Mouse (Mus musculus) heart, adult 2 months (tissue): Measurements from ENCODE around the gene 4833439L19Rik. TPM values are rescaled to one million over a fixed set of nuclear protein-coding genes. Genes with fewer than 3 reads are reported as not detected.

Experiments
- DNase-seq, 2 experiments: peaks; one replicate each; pipeline ENCODE4 v3.0.0; 2021
- H3K27ac ChIP-seq: fragments of 200-600 bp; 2 replicates; pipeline ENCODE4 v1.8.1; 2022
- H3K27me3 ChIP-seq: fragments of 200-500 bp; 2 replicates; pipeline ENCODE4 v1.6.1; 2012; ENCODE audit warnings: mild to moderate bottlenecking, low read length, inconsistent platforms, mixed read lengths; ENCODE audit not compliant: control insufficient read depth, insufficient read depth
- H3K36me3 ChIP-seq: fragments of 200-500 bp; 2 replicates; pipeline ENCODE4 v1.6.1; 2012; ENCODE audit warnings: low read length, inconsistent platforms; ENCODE audit not compliant: control insufficient read depth, insufficient read depth
- H3K4me1 ChIP-seq: fragments of 200-500 bp; 2 replicates; pipeline ENCODE4 v1.6.1; 2011; ENCODE audit warnings: low read length; ENCODE audit not compliant: control insufficient read depth, insufficient read depth
- H3K4me3 ChIP-seq: fragments of 200-600 bp; 2 replicates; pipeline ENCODE4 v1.8.1; 2022
- H3K79me2 ChIP-seq: fragments of 200-500 bp; replicated peaks from 2 replicates; pipeline ENCODE4 v1.6.1; 2012; ENCODE audit warnings: mild to moderate bottlenecking, inconsistent platforms, low read length, moderate library complexity, mixed read lengths; ENCODE audit not compliant: control insufficient read depth, insufficient read depth
- H3K9ac ChIP-seq: fragments of 200-500 bp; 2 replicates; pipeline ENCODE4 v1.6.1; 2012; ENCODE audit warnings: low read depth, mild to moderate bottlenecking, control low read depth, inconsistent platforms, low read length, mixed read lengths
- CTCF ChIP-seq: fragments of 200-600 bp; IDR thresholded peaks from 2 replicates; pipeline ENCODE4 v1.8.1; 2022; ENCODE audit warnings: antibody characterized with exemption, mild to moderate bottlenecking, moderate library complexity
- EP300 ChIP-seq: fragments of 200-500 bp; IDR thresholded peaks from 2 replicates; pipeline ENCODE4 v1.6.1; 2011; ENCODE audit warnings: low read depth, low read length, control low read depth; ENCODE audit not compliant: insufficient read depth
- POLR2A ChIP-seq: fragments of 200-500 bp; IDR thresholded peaks from 2 replicates; pipeline ENCODE4 v1.6.1; 2011; ENCODE audit warnings: mild to moderate bottlenecking, low read depth, low read length, control low read depth; ENCODE audit not compliant: insufficient read depth
- WGBS: fragments of 180-500 bp; shearing (Covaris S2); methylation state at CpG from one replicate; pipeline ENCODE4 v1.1.7; 2018; 5-methylcytosine and 5-hydroxymethylcytosine counted together
- intact Hi-C: fragments of 180-260 bp; cut with DNase I; formaldehyde crosslinking; loops from one replicate; pipeline ENCODE4 v1.15.1; 2025
- polyA plus RNA-seq: library from polyadenylated mRNA; depleted of rRNA; stranded (reverse); fragments of >200 nt; gene quantifications from 2 replicates; pipeline ENCODE4 v1.2.3, GENCODE M21; 2012
- total RNA-seq, 2 experiments: library from RNA; stranded (reverse); gene quantifications; 2 replicates each; pipeline ENCODE4 v1.2.3; 2021

The 4833439L19Rik gene
- total and polyA plus RNA-seq, 3 experiments, result 84.8 to 114 (median 93.1) TPM

DNA sequence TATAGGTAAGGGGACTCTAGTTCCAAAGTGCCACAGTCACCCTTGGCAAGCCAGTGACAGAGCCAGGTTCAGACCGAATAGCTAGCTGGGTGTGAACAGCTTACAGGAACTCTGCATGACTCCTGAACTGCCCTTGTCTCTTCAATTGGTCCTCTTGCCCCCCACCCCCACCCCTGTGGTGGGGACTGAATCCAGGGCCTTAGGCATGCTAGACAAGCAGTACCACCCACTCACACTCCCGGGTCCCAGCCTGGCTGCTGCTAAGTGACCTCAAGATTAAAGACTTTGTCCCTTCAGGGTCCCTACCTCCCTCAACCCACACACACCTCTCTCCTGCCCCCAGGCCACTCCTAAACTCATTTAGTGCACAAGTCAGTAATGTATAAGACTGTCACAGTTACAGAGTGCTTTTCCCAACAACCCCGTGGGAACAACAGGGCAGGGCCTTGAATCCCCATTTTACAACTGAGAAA, 37.4 kb upstream of the 4833439L19Rik start:
- no peak overlapping the region for H3K4me3 ChIP-seq
- intact Hi-C loops, result no loop called here
- TF ChIP-seq POLR2A (no peak), CTCF (no peak), EP300 (no peak)
- H3K79me2 ChIP-seq, result peaks cover 2% of the 10 kb centered on the region; the same call in 1 of the 2 replicates
- H3K27me3 ChIP-seq, result no peaks in the 10 kb centered on the region
- H3K36me3 ChIP-seq, result peaks cover 6% of the 10 kb centered on the region
- no peak overlapping the region for H3K9ac ChIP-seq
- H3K27ac ChIP-seq, result no peak overlapping the region
- DNase-seq, result no peak
- peaks cover 12% of the 10 kb centered on the region for H3K4me1 ChIP-seq
- WGBS, result 74% methylated on average over 3 of the region's 3 CpGs

DNA sequence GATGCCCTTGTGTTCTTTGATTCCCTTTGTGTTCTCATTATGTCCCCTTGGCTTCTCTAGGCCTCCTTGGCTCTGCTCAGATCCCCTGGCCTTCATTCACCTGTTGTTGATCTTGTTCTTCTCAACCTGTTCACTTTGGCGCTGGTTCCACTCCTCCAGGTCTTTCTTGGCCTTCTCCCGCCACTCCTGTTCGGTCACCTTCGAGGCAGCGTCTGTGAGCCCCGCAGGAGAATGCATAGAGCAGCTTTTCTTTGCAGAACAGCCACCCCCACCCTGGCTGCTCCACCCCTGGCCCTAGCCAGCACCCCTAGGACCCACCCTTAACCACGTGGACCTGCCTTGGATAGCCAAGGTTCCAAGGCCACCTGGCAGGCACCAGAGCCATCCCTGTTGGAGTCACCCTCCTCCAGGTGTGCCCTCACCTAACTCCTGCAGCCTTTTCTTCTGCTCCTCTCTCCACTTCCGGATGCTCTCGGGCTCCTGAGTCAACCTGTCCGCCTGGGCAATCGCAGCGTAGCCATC, 33.4 kb upstream of the 4833439L19Rik start:
- WGBS, result 89% methylated on average over 12 of the region's 12 CpGs
- no peak overlapping the region for H3K4me3 ChIP-seq
- DNase-seq, result no peak
- TF ChIP-seq EP300, result no peak
- TF ChIP-seq CTCF, result no peak
- TF ChIP-seq POLR2A, result no peak
- no peaks in the 10 kb centered on the region for H3K27me3 ChIP-seq
- intact Hi-C loops, result no loop called here
- peaks cover 2% of the 10 kb centered on the region; the same call in 1 of the 2 replicates for H3K79me2 ChIP-seq
- peaks cover 8% of the 10 kb centered on the region for H3K4me1 ChIP-seq
- H3K9ac ChIP-seq, result no peak overlapping the region
- H3K36me3 ChIP-seq, result no peaks in the 10 kb centered on the region
- no peak overlapping the region for H3K27ac ChIP-seq

DNA sequence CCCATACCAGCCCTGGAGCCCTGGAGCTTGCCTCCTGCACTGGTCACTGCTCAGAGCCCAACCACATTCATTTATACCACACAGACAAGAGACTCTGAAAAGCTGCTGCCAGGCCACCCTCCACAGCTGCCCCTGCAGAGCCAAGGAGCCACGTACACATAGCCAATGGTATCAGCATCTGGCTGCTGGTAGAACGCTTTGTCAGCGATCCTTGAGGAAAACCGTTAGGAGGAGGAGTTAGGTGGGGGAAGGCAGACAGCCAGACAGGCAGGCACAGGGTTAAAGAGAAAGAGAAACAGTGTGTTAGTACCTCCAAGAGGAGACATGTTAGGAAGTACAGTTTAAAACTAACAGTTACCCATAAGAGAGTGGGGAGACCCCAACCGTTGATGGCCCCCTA, 31.6 kb upstream of the 4833439L19Rik start:
- Histone ChIP-seq H3K79me2 (no peaks in the 10 kb centered on the region; the same call in 1 of the 2 replicates), H3K27ac (no peak overlapping the region), H3K9ac (no peak overlapping the region), H3K4me3 (no peak overlapping the region), H3K27me3 (no peaks in the 10 kb centered on the region), H3K36me3 (no peaks in the 10 kb centered on the region), H3K4me1 (peaks cover 6% of the 10 kb centered on the region)
- no peak for TF ChIP-seq CTCF
- no peak for TF ChIP-seq POLR2A
- no peak for TF ChIP-seq EP300
- intact Hi-C loops, result no loop called here
- DNase-seq, result no peak
- 53% methylated on average over 5 of the region's 5 CpGs for WGBS

DNA sequence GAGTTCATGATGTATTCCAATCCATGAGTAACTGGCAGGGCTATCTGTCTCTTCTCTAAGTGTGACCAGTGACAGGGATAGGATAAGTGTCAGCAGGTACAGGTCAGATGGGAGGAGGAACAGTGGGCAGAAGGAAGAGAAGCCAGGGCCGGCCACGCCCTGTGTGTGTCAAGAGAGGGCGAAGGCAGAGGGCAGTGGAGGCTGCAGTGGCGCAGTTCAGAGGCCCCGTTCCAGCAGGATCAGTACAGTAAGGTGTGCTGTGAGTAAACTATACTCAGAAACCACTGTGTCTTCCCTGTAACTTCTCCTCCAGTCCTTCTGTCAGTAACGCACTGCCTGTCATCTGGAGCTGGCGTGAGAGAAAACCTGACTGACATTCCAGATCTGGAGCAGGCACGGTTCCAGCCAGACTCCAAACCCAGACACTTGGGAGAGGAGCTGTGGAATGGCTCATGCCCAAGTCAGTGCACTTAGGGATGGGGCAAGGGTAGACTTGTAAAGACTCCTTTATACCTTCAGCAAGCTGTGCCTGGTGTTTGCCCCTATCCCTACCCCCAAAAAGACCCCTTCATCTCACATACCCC, 31.0 kb upstream of the 4833439L19Rik start:
- WGBS, result 48% methylated on average over 8 of the region's 8 CpGs
- Histone ChIP-seq H3K4me1 (peaks cover 7% of the 10 kb centered on the region), H3K27ac (no peak overlapping the region), H3K79me2 (no peaks in the 10 kb centered on the region; the same call in 1 of the 2 replicates), H3K9ac (no peak overlapping the region), H3K4me3 (no peak overlapping the region), H3K36me3 (no peaks in the 10 kb centered on the region), H3K27me3 (no peaks in the 10 kb centered on the region)
- intact Hi-C loops, result no loop called here
- no peak for TF ChIP-seq CTCF
- no peak for TF ChIP-seq POLR2A
- TF ChIP-seq EP300, result no peak
- DNase-seq, result peak in 1 of 2 experiments; percentile 52

DNA sequence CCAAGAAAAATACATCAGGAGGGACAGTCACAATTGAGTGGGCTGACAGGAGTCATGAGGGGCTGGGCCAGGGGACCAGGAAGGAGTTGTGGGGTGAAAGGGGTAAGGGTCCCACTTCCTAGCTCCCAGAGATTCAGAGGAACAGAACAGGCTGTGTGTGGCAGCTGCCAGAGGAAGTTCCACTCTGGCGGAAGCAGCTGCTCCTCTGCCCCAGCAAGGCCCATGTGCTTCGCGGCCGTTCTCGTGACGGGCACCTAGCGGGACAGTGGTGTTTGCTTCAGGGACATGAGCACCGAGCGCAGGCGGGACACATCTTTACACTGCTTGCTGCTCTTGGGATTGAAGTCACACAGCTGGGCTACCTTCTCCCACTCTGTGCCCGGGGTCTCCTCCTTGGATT, 28.4 kb upstream of the 4833439L19Rik start:
- Histone ChIP-seq H3K27me3 (no peaks in the 10 kb centered on the region), H3K79me2 (peaks cover 1% of the 10 kb centered on the region; the same call in 1 of the 2 replicates), H3K9ac (no peak overlapping the region), H3K4me1 (peaks cover 8% of the 10 kb centered on the region), H3K36me3 (no peaks in the 10 kb centered on the region), H3K27ac (no peak overlapping the region), H3K4me3 (no peak overlapping the region)
- no peak for TF ChIP-seq POLR2A
- no peak for TF ChIP-seq EP300
- TF ChIP-seq CTCF, result no peak
- 83% methylated on average over 11 of the region's 11 CpGs for WGBS
- DNase-seq, result peak in 1 of 2 experiments; percentile 26
- intact Hi-C loops, result no loop called here

DNA sequence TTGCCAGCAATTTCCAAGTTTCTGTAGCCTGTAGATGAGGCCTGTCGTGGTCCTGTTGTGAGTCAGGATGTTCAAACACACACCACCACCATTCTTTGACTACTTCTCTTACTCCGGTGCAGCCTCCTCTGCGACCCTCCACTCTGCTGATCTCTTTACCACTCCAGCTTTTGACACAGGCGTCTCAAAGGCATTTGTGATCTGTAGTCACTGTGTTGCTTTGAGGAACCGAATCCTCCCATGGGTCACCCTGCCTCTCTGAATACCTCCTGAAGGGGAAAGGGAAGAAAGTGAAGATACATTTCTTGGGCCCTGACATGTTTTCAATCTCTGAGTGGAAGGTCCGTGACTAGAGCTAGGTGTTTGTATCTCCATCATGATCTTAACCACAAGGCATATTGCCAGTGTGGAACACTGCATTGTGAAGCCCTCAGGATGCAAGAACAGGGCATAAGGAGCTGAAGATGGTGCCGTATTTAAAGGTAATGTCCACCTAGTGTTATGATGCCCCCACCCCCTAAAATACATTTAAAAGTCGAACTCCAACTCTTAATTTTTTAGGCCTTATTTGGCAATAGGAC, 26.6 kb upstream of the 4833439L19Rik start:
- no peak for DNase-seq
- Histone ChIP-seq H3K27ac (no peak overlapping the region), H3K4me1 (peaks cover 4% of the 10 kb centered on the region), H3K4me3 (no peak overlapping the region), H3K27me3 (no peaks in the 10 kb centered on the region), H3K9ac (no peak overlapping the region), H3K79me2 (peaks cover 1% of the 10 kb centered on the region; the same call in 1 of the 2 replicates), H3K36me3 (no peaks in the 10 kb centered on the region)
- intact Hi-C loops, result loop anchor here (2.0 kb wide), 2 partner anchors 19 to 27 kb away; partner anchors contain the start of genes 4833439L19Rik and Cltb
- no peak for TF ChIP-seq POLR2A
- no peak for TF ChIP-seq EP300
- no peak for TF ChIP-seq CTCF
- WGBS, result 71% methylated on average over 8 of the region's 8 CpGs
